Mouse (Mus musculus) midbrain, postnatal 0 days (tissue): ENCODE data around the gene Mphosph6. TPM values are rescaled to one million over a fixed set of nuclear protein-coding genes. Genes with fewer than 3 reads are reported as not detected.

Source experiments
- ATAC-seq: fragments of 200-750 bp; cut with Nextera tagmentation; 2 replicates; pipeline ENCODE4 v1.8.0; 2017; ENCODE audit warnings: moderate number of reproducible peaks, mild to moderate bottlenecking, moderate TSS enrichment, moderate library complexity; ENCODE audit not compliant: low FRiP score
- DNase-seq: peaks from one replicate; pipeline ENCODE4 v3.0.0-alpha.2; 2015; ENCODE audit warnings: low spot score
- H3K27ac ChIP-seq: fragments of 300-500 bp; sonication (generic); 2 replicates; pipeline ENCODE4 v1.5.1; 2014; ENCODE audit warnings: low read depth, mild to moderate bottlenecking, low read length, mixed read lengths
- H3K27me3 ChIP-seq: fragments of 300-500 bp; sonication (generic); 2 replicates; pipeline ENCODE4 v1.6.1; 2014; ENCODE audit warnings: low read length, control low read depth, mixed read lengths; ENCODE audit not compliant: insufficient read depth
- H3K36me3 ChIP-seq: fragments of 300-500 bp; sonication (generic); 2 replicates; pipeline ENCODE4 v1.6.1; 2014; ENCODE audit warnings: low read length, control low read depth, mixed read lengths; ENCODE audit not compliant: insufficient read depth
- H3K4me1 ChIP-seq: fragments of 300-500 bp; sonication (generic); 2 replicates; pipeline ENCODE4 v1.6.1; 2014; ENCODE audit warnings: mild to moderate bottlenecking, control low read depth, antibody characterized with exemption, low read length, mixed read lengths; ENCODE audit not compliant: insufficient read depth
- H3K4me2 ChIP-seq: fragments of 300-500 bp; sonication (generic); 2 replicates; pipeline ENCODE4 v1.6.1; 2014; ENCODE audit warnings: low read depth, mild to moderate bottlenecking, low read length, mixed read lengths; ENCODE audit not compliant: poor library complexity, severe bottlenecking
- H3K4me3 ChIP-seq: fragments of 300-500 bp; sonication (generic); 2 replicates; pipeline ENCODE4 v1.5.1; 2014; ENCODE audit warnings: low read depth, mild to moderate bottlenecking, low read length, moderate library complexity
- H3K9ac ChIP-seq: fragments of 300-500 bp; sonication (generic); replicated peaks from 2 replicates; pipeline ENCODE4 v1.6.1; 2014; ENCODE audit warnings: mild to moderate bottlenecking, low read length, moderate library complexity, mixed read lengths; ENCODE audit not compliant: poor library complexity, severe bottlenecking
- H3K9me3 ChIP-seq: fragments of 300-500 bp; sonication (generic); 2 replicates; pipeline ENCODE4 v1.6.1; 2016; ENCODE audit warnings: low read length, control low read depth
- CTCF ChIP-seq: IDR thresholded peaks from 2 replicates; pipeline ENCODE4 v1.5.1; 2016; ENCODE audit warnings: antibody characterized with exemption, mild to moderate bottlenecking
- WGBS: fragments of 180-500 bp; shearing (Covaris S2); extraction: QIAGEN DNeasy Blood & Tissue Kit; methylation state at CpG from one replicate; pipeline ENCODE4 v1.1.7; 2014; 5-methylcytosine and 5-hydroxymethylcytosine counted together
- polyA plus RNA-seq: library from polyadenylated mRNA; unstranded; fragments of >200 nt; fragmentation: Nextera tagmentation; extraction: Ambion mirVana; gene quantifications from 2 replicates; pipeline ENCODE4 v1.2.1, GENCODE M21; 2015
- total RNA-seq: library from RNA; depleted of rRNA; stranded (reverse); fragments of >200 nt; gene quantifications from 2 replicates; pipeline ENCODE4 v1.2.3, GENCODE M21; 2014

The Mphosph6 gene
- total and polyA plus RNA-seq, 2 experiments from 2014 or later, result 20.6 to 31.4 TPM

- 76% methylated on average over 4 of the region's 4 CpGs for WGBS
- Histone ChIP-seq H3K4me3 (no peak overlapping the region), H3K27me3 (no peaks in the 10 kb centered on the region), H3K4me2 (no peak overlapping the region), H3K9me3 (no peaks in the 10 kb centered on the region), H3K9ac (no peak overlapping the region), H3K36me3 (no peaks in the 10 kb centered on the region), H3K4me1 (no peaks in the 10 kb centered on the region), H3K27ac (no peak overlapping the region)
- ATAC-seq (no peak), DNase-seq (no peak)
- TF ChIP-seq CTCF, result no peak
Observed at GRCm38 (mm10) chr8:117764625-117765024, 37.1 kb downstream of the Mphosph6 start.

DNA sequence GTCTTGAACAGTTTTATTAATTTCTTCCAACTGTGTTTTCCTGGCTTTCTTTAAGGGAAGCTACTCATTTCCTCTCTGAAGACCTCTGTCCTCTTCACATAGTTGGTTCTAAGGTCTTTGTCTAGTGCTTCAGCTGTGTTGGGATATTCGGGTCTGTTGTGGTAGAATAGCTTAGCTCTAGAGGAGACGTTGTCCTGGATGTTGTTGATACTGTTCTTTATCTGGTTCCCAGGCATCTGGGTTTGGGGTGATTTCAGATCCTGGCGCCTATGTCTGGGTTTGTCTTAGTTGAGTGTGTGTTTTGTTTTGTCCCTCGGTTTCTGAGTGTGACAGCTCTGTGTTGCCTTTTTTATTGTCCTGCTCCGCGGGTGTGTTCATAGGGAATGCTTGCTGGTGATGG, 39.0 kb downstream of the Mphosph6 start:
- no peak overlapping the region for H3K4me3 ChIP-seq
- H3K4me1 ChIP-seq, result no peaks in the 10 kb centered on the region
- H3K27ac ChIP-seq, result no peak overlapping the region
- no peaks in the 10 kb centered on the region for H3K36me3 ChIP-seq
- no peaks in the 10 kb centered on the region for H3K9me3 ChIP-seq
- no peak overlapping the region for H3K9ac ChIP-seq
- ATAC-seq (no peak), DNase-seq (no peak)
- TF ChIP-seq CTCF, result no peak
- no peak overlapping the region for H3K4me2 ChIP-seq
- H3K27me3 ChIP-seq, result no peaks in the 10 kb centered on the region
- 86% methylated on average over 6 of the region's 6 CpGs for WGBS

- H3K36me3 ChIP-seq, result no peaks in the 10 kb centered on the region
- H3K4me1 ChIP-seq, result no peaks in the 10 kb centered on the region
- ATAC-seq, result no peak
- H3K27ac ChIP-seq, result no peak overlapping the region
- DNase-seq, result no peak
- H3K9ac ChIP-seq, result no peak overlapping the region
- H3K27me3 ChIP-seq, result no peaks in the 10 kb centered on the region
- H3K4me2 ChIP-seq, result no peak overlapping the region
- H3K9me3 ChIP-seq, result no peaks in the 10 kb centered on the region
- 85% methylated on average over 11 of the region's 11 CpGs for WGBS
- no peak overlapping the region for H3K4me3 ChIP-seq
- no peak for TF ChIP-seq CTCF
Observed at GRCm38 (mm10) chr8:117757900-117758299, 43.8 kb downstream of the Mphosph6 start.

DNA sequence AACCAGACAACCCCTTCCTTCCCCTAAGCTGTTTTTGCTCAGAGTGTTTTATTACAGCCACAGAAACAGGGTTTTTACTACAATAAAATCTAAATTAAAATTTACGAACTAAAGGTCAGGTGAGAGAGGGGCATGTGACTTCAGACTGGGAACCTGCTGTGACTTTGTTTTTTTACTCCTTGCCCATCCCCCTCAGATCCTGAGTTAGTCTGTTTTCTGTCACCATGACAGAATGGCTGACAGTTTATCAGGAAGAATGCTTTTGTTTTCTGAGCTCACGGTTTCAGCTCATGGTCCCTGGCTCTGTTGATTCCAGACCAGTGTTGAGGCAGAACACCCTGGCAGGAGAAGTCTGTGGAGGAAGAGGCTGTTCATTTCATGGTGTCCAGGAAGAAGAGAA, 52.3 kb downstream of the Mphosph6 start:
- Histone ChIP-seq H3K4me2 (no peak overlapping the region), H3K36me3 (no peaks in the 10 kb centered on the region), H3K9me3 (no peaks in the 10 kb centered on the region), H3K4me1 (no peaks in the 10 kb centered on the region), H3K9ac (no peak overlapping the region), H3K27me3 (no peaks in the 10 kb centered on the region), H3K4me3 (no peak overlapping the region), H3K27ac (no peak overlapping the region)
- WGBS, result 67% methylated on average over 2 of the region's 2 CpGs
- no peak for TF ChIP-seq CTCF
- ATAC-seq, result no peak
- no peak for DNase-seq

GRCm38 (mm10) chr8:117747886-117748730, 53.6 kb downstream of the Mphosph6 start:
- 80% methylated on average over 9 of the region's 9 CpGs for WGBS
- H3K27me3 ChIP-seq, result no peaks in the 10 kb centered on the region
- DNase-seq (no peak), ATAC-seq (no peak)
- H3K9me3 ChIP-seq, result no peaks in the 10 kb centered on the region
- no peak overlapping the region for H3K4me3 ChIP-seq
- no peak for TF ChIP-seq CTCF
- H3K4me2 ChIP-seq, result no peak overlapping the region
- H3K4me1 ChIP-seq, result no peaks in the 10 kb centered on the region
- no peak overlapping the region for H3K27ac ChIP-seq
- H3K36me3 ChIP-seq, result no peaks in the 10 kb centered on the region
- no peak overlapping the region for H3K9ac ChIP-seq

DNA sequence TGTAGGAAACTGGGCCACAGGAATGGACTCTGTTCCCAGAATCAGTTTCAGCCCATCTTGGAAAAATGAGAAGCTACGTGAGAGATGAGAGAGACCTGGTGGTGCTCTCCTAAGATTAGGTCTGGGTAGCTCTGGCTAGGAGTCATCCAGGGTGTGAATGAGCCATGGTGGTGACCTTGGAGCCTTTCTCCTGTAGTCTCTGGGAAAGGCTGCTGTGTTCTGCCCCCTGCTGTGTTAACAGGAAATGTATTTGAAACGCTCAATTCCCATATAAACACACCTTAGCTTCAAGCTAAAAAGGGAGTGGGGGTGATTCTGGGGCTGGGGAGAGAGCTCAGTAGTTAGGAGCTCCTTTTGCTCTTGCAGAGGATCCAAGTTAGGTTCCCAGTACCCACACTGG, 54.3 kb downstream of the Mphosph6 start:
- Histone ChIP-seq H3K4me2 (no peak overlapping the region), H3K4me3 (no peak overlapping the region), H3K9ac (no peak overlapping the region), H3K36me3 (no peaks in the 10 kb centered on the region), H3K9me3 (no peaks in the 10 kb centered on the region), H3K4me1 (no peaks in the 10 kb centered on the region), H3K27ac (no peak overlapping the region), H3K27me3 (no peaks in the 10 kb centered on the region)
- DNase-seq (no peak), ATAC-seq (no peak)
- WGBS, result 53% methylated on average over 2 of the region's 2 CpGs
- TF ChIP-seq CTCF, result no peak
